Mouse (Mus musculus) CH12F3 (cell line): ENCODE data around the gene Lztr1.

Experiments
- in situ Hi-C: fragments of 300-500 bp; cut with MboI; formaldehyde crosslinking; loops from 2 replicates; pipeline ENCODE4 v1.14.3; 2020; ENCODE audit warnings: low sequenced_read_pairs

Lztr1 gene

DNA sequence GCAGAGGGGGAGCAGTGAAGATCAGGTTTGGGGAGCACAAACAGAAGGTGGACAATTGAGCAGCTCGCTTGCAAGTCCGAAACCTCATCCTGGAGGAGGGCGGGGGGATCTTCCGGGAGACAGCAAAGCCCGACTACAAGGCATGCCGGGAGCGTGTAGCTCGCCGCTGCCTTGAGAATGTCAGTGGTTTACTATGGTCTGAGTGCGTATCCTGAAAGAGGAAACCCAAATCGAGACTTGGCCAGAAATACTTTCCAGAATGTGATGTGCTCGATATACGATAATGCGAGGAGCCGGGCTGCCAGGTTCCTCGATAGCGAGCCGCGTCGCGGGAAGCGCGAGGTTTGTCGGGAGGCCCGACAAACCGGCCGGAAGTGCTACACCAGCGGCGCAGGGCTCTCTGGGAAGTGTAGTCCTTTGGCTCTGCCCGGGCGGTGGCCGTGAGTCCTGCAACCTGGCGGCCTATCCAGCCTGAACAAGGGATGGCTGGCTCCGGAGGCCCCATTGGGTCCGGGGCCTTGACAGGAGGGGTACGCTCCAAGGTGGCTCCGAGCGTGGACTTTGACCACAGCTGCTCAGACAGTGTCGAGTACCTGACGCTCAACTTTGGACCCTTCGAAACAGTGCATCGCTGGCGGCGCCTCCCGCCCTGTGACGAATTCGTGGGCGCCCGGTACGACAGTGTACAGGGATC lies at the start of gene Lztr1:
Gene Lztr1 (plus strand): TSS at position 143 of the 694 bp plus-strand sequence.
- in situ Hi-C loops = no loop called here

DNA sequence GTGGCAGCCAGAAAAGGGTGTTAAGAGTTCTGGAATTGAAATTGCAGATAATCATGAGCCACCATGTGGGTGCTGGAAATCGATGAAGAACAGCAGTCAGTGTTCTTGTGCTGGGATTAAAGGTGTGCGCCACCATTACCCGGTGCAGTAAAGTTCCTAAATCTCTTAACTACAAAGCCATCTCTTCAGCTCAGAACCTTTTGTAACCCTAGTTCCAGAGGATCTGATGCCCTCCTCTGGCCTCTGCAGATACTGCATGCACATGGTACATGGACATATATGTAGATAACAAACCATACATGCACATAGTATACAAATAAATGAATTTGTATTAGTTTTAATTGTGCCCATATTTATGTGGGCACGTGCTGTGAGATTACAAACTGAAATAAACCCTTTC lies 48.2 kb upstream of the Lztr1 start:
- in situ Hi-C loops = no loop called here

DNA sequence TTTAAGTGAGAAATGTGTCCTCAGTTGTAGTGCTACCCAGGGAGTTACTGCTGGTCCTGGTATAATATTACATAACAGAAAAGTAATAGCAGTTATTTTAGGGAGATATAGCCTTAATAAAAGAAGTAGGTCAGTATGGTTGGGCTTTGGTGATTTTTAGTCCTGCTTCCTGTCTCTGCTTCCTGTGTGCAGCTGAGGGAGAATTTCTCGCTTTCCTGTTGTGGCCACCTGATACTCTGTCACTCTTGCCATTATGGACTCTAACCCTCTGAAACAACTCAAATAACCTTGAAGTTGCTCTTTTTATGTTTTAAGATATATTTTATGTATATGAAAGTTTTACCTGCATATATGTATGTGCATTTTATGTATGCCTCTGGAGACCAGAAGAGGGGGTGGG lies 46.9 kb upstream of the Lztr1 start:
- in situ Hi-C loops = no loop called here

DNA sequence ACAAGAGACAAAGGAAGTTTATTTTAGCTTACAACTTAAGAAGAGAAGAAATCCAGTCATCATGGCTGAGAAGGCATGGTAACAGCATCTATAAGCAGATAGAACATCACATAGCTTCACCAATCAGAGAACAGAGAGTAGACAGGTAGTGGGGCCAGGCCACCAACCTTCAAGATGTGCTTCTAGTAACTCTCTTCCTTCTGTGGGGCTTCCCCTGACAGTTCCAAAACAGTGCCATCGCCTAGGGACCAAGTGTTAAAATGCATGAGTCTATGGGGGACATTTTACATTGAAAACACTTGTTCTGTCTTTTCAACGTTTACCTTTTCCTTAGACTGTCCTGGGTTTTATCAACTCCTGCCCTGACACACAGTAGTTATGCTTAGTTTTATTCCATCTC lies 45.3 kb upstream of the Lztr1 start:
- in situ Hi-C loops = no loop called here

DNA sequence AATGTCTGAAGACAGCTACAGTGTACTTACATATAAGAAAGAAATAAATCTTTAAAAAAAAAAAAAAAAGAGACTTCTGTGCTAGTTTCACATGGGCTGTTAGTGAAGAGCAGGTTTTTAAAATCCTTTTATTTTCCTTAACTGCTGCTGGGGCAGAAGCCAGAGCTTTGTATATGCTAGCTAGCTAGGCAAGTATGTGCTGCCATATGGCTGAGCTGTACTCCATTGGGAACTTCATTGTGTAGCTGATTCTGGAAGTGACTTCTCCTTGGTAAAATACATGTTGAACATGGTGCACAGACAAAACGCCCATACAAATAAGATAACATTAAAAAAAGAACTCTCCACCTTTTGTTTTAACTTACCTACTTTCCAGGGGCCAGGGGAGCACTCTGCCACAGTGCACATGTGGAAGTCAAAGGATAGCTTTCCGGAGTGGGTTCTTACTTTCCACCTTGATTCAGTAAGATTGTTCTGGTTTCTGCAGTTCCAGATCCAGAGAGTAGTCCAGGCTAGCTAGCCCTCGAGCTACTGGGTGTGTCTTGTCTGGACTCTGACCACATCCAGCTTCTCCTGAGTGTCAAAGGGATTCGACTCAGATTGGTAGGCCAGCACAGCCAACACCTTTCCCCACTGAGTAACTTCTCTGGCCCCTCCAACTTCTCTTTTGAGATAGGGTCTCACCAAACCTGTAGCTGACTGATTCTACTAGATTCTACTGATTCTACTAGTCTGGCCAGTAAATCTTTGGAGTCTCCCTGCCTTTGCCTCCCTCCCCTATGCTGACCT lies 41.4 kb upstream of the Lztr1 start:
- in situ Hi-C loops = no loop called here

- in situ Hi-C loops = no loop called here
These were observed 36.0 kb upstream of the Lztr1 start for GRCm38 (mm10) chr16:17472498-17472897.

- in situ Hi-C loops = no loop called here
These were observed 34.4 kb upstream of the Lztr1 start for GRCm38 (mm10) chr16:17474091-17474490.

- in situ Hi-C loops = no loop called here
These were observed 33.7 kb upstream of the Lztr1 start for GRCm38 (mm10) chr16:17474761-17475160.

- in situ Hi-C loops = no loop called here
These were observed 33.2 kb upstream of the Lztr1 start for GRCm38 (mm10) chr16:17475326-17475725.

DNA sequence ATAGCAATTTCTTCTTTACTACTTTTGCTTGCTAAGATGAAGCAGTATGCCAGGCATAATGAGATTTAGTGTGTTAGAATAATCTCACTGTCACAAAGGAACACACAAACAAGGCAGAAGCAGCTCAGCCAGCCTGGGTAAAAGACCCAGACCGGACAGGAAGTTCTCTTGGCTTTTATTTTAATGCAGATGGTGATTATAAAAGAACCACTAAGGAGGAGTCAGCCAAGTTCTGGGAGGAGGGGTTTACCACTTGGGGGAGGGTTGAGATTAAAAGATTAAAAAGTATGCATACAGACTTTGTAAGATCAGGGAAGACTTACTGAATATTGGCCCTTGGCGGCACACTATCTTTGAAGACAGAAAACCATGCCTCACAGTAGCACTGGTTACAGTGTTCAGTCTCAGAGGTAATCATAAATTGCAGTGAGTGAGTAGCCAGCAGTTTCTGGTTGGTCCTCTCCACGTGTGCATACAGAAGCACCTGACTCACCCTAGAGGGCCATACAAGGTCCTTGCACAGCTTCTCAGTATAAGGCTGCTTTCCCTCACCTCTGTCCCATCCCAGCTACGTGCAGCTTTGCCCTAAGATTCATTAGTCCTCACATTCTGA lies 30.1 kb upstream of the Lztr1 start:
- in situ Hi-C loops = no loop called here

DNA sequence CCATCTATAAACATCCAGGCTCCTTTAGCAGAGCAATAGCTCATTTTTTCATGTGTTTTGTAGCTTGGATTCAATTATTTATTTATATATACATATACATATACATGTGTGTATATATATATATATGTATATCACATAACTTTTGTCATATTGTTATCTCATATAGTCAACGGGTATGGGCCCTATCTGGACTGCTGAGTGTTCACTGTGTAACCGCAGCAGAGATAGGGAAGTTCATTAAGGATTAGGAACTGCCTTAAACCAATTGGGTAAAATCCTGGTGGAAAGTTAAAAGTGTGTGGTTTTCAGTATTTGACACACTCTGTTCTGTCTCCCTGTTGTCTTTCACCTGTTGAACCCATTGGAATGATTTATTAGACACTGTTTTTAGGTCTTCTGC lies 27.0 kb upstream of the Lztr1 start:
- in situ Hi-C loops = no loop called here

DNA sequence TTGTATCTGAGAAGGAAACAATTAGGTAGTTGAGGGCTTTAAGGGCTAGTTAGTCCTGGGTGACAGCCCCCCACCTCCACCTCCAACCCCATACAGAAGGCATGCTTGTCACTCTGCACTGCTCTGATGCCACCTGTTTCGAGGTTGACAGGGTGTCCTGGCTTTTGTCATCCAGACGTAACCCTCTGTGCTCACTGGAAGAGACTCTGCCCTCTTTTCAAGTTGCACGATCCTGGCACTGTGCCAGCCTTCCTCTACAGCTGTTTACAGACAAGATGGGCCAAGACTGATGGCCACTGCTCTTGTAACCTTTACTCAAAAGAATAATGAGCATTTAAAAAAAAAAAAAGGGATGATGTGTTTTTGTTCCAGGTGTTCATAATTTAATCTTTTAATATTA lies 22.0 kb upstream of the Lztr1 start:
- in situ Hi-C loops = no loop called here

DNA sequence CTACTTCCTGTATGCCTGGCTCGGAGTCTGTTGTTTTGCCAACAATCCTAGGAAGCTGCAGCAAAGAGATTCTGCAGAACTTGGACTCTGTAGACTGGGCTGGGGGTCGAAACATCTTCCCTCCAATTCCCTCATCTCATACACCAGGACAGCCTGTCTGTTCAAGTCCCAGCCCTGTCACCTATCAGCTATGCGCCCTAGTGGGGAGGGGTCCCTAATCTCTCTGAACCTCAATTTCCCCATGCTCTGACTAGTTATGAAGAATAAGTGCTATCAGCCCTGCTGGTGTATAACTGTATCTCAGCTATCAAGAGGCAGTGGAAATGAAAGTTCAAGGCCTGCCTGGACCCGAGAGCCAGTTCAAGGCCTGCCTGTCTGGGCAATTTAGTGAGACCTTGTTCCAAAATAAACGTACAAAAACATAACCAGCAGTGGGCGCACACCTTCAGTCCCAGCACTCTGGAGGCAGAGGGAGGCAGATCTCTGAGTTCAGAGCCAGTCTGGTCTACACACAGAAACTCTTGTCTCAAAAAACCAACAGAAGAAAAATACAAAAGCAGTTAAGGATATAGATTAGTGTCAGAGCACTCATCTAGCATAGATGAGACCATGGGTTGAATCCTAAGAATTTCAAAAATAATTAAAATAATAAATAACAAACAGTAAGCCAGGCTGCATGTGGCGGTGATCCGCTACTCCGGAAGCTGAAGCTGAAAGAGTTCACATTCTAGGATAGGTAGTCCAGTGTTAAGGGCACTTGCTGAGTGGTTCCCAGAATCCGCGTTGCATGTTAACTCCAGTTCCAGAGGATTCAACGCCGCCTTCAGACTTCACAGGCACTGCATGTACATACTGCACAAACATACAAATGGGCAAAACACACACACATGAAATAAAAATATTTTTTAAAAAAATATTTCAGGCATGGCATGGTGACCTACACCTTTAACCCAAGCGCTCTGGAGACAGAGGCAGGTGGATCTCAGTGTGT lies 19.7 kb upstream of the Lztr1 start:
- in situ Hi-C loops = no loop called here

- in situ Hi-C loops = no loop called here
These were observed 18.9 kb upstream of the Lztr1 start, which contains the start of gene Aifm3 for GRCm38 (mm10) chr16:17489469-17490111. Gene Aifm3 (plus strand): TSS chr16:17489611.

DNA sequence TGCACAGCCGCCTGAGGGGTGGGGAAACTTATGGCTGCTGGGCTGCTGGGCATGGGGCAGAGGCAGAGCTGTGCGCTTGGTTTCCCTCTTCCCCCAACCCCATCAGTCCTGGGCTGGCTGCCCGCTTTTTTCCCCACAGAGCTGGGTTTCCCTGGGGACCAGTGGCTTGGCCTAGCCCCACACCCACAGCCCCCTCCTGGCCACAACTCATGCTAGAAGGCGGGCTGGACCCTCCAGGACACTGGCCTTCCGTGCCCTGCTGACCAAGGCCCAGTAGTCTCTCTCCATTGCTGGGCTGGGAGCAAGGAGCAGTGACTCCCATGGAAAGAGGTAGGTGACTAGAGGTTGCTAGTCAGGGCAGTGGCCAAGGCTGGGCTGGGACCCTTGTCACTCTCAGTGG lies 17.3 kb upstream of the Lztr1 start:
- in situ Hi-C loops = no loop called here

GRCm38 (mm10) chr16:17491896-17492561 lies 16.5 kb upstream of the Lztr1 start:
- in situ Hi-C loops = no loop called here

GRCm38 (mm10) chr16:17496499-17497305 lies 11.8 kb upstream of the Lztr1 start:
- in situ Hi-C loops = no loop called here

DNA sequence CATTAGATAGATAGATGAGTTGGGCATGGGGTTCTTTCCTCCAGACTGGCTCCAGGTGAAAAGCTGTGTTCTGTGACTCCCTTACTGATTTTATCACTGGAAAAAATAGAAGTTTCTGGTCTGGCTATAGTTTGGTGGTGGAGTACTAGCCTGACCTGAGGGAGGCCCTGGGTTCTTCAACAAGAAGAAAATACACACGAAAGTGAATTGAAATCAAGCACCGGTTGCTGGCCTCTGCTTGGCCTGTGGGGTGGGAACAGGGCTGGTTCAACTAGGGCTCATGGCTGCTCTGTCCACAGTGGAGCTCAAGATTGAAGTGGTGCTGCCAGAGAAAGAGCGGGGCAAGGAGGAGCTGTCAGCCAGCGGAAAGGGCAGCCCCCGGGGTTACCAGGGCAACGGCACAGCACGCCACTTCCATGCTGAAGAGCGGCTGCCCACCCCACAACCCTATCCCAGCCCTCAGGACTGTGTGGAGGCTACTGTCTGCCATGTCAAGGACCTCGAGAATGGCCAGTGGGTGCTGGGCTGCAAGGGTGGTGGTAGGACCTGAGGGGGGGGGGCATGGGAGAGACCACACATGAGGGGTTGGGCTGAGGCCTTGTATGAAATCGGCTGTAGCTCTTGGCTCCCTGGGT lies 9.1 kb upstream of the Lztr1 start:
- in situ Hi-C loops = no loop called here
